Mouse (Mus musculus): Measurements from ENCODE around the gene Sun1. TPM values are rescaled to one million over a fixed set of nuclear protein-coding genes. Genes with fewer than 3 reads are reported as not detected.

Sun1 gene
- polyA plus RNA-seq, 1 experiment, result 65.3 TPM

GRCm38 (mm10) chr5:139220006-139220515 lies 19.6 kb downstream of the Sun1 start:
- H3K27me3 ChIP-seq (ENCODE audit: control insufficient read depth, insufficient read depth, low read length), result no peaks in the 10 kb centered on the region
- H3K4me3 ChIP-seq (replicated peaks; ENCODE audit: insufficient read depth, low read depth, low read length), result no peak overlapping the region
- no peak overlapping the region for H3K27ac ChIP-seq (ENCODE audit: insufficient read depth, low read length)
- 73% methylated on average over 4 of the region's 4 CpGs for WGBS
- DNase-seq, result no peak
- TF ChIP-seq POLR2A (IDR thresholded peaks at IDR 0.05; ENCODE audit: borderline replicate concordance, insufficient read depth, low read length), result no peak
- TF ChIP-seq CTCF (IDR thresholded peaks at IDR 0.05; ENCODE audit: borderline replicate concordance, insufficient read depth, low read depth, low read length), result no peak
- peaks cover 6% of the 10 kb centered on the region; the same call in 1 of the 2 replicates for H3K4me1 ChIP-seq (ENCODE audit: control insufficient read depth, insufficient read depth, low read length)

- Histone ChIP-seq H3K4me1 (ENCODE audit: control insufficient read depth, insufficient read depth, low read length) (peaks cover 6% of the 10 kb centered on the region; the same call in 1 of the 2 replicates), H3K27ac (ENCODE audit: insufficient read depth, low read length) (no peak overlapping the region), H3K27me3 (ENCODE audit: control insufficient read depth, insufficient read depth, low read length) (no peaks in the 10 kb centered on the region), H3K4me3 (replicated peaks; ENCODE audit: insufficient read depth, low read depth, low read length) (no peak overlapping the region)
- no peak for TF ChIP-seq POLR2A (IDR thresholded peaks at IDR 0.05; ENCODE audit: borderline replicate concordance, insufficient read depth, low read length)
- TF ChIP-seq CTCF (IDR thresholded peaks at IDR 0.05; ENCODE audit: borderline replicate concordance, insufficient read depth, low read depth, low read length), result no peak
- DNase-seq, result no peak
- 93% methylated on average over 4 of the region's 4 CpGs for WGBS
These were observed 20.2 kb downstream of the Sun1 start for GRCm38 (mm10) chr5:139220610-139221009.

- no peak for DNase-seq
- 96% methylated on average over 10 of the region's 10 CpGs for WGBS
- Histone ChIP-seq H3K4me3 (replicated peaks; ENCODE audit: insufficient read depth, low read depth, low read length) (no peak overlapping the region), H3K27me3 (ENCODE audit: control insufficient read depth, insufficient read depth, low read length) (no peaks in the 10 kb centered on the region), H3K27ac (ENCODE audit: insufficient read depth, low read length) (no peak overlapping the region), H3K4me1 (ENCODE audit: control insufficient read depth, insufficient read depth, low read length) (no peaks in the 10 kb centered on the region)
- TF ChIP-seq CTCF (IDR thresholded peaks at IDR 0.05; ENCODE audit: borderline replicate concordance, insufficient read depth, low read depth, low read length), result no peak
- no peak for TF ChIP-seq POLR2A (IDR thresholded peaks at IDR 0.05; ENCODE audit: borderline replicate concordance, insufficient read depth, low read length)
These were observed 22.9 kb downstream of the Sun1 start for GRCm38 (mm10) chr5:139223331-139223730.

- Histone ChIP-seq H3K4me3 (replicated peaks; ENCODE audit: insufficient read depth, low read depth, low read length) (no peak overlapping the region), H3K27ac (ENCODE audit: insufficient read depth, low read length) (no peak overlapping the region), H3K4me1 (ENCODE audit: control insufficient read depth, insufficient read depth, low read length) (no peaks in the 10 kb centered on the region), H3K27me3 (ENCODE audit: control insufficient read depth, insufficient read depth, low read length) (no peaks in the 10 kb centered on the region)
- WGBS, result 94% methylated on average over 4 of the region's 4 CpGs
- DNase-seq, result no peak
- TF ChIP-seq POLR2A (IDR thresholded peaks at IDR 0.05; ENCODE audit: borderline replicate concordance, insufficient read depth, low read length) (no peak), CTCF (IDR thresholded peaks at IDR 0.05; ENCODE audit: borderline replicate concordance, insufficient read depth, low read depth, low read length) (no peak)
These were observed 26.8 kb downstream of the Sun1 start for GRCm38 (mm10) chr5:139227236-139227635.

- DNase-seq, result no peak
- no peak overlapping the region for H3K27ac ChIP-seq (ENCODE audit: insufficient read depth, low read length)
- H3K4me1 ChIP-seq (ENCODE audit: control insufficient read depth, insufficient read depth, low read length), result no peaks in the 10 kb centered on the region
- no peak overlapping the region for H3K4me3 ChIP-seq (replicated peaks; ENCODE audit: insufficient read depth, low read depth, low read length)
- H3K27me3 ChIP-seq (ENCODE audit: control insufficient read depth, insufficient read depth, low read length), result no peaks in the 10 kb centered on the region
- TF ChIP-seq POLR2A (IDR thresholded peaks at IDR 0.05; ENCODE audit: borderline replicate concordance, insufficient read depth, low read length) (no peak), CTCF (IDR thresholded peaks at IDR 0.05; ENCODE audit: borderline replicate concordance, insufficient read depth, low read depth, low read length) (no peak)
- 90% methylated on average over 2 of the region's 2 CpGs for WGBS
These were observed 27.2 kb downstream of the Sun1 start for GRCm38 (mm10) chr5:139227645-139228044.

GRCm38 (mm10) chr5:139228318-139228717 lies 27.9 kb downstream of the Sun1 start:
- 59% methylated on average over 3 of the region's 3 CpGs for WGBS
- no peak for DNase-seq
- Histone ChIP-seq H3K4me1 (ENCODE audit: control insufficient read depth, insufficient read depth, low read length) (no peaks in the 10 kb centered on the region), H3K27ac (ENCODE audit: insufficient read depth, low read length) (no peak overlapping the region), H3K4me3 (replicated peaks; ENCODE audit: insufficient read depth, low read depth, low read length) (no peak overlapping the region), H3K27me3 (ENCODE audit: control insufficient read depth, insufficient read depth, low read length) (no peaks in the 10 kb centered on the region)
- TF ChIP-seq CTCF (IDR thresholded peaks at IDR 0.05; ENCODE audit: borderline replicate concordance, insufficient read depth, low read depth, low read length) (no peak), POLR2A (IDR thresholded peaks at IDR 0.05; ENCODE audit: borderline replicate concordance, insufficient read depth, low read length) (no peak)

GRCm38 (mm10) chr5:139229716-139230115 lies 29.3 kb downstream of the Sun1 start:
- 97% methylated on average over 3 of the region's 3 CpGs for WGBS
- Histone ChIP-seq H3K27ac (ENCODE audit: insufficient read depth, low read length) (no peak overlapping the region), H3K27me3 (ENCODE audit: control insufficient read depth, insufficient read depth, low read length) (no peaks in the 10 kb centered on the region), H3K4me1 (ENCODE audit: control insufficient read depth, insufficient read depth, low read length) (no peaks in the 10 kb centered on the region), H3K4me3 (replicated peaks; ENCODE audit: insufficient read depth, low read depth, low read length) (no peak overlapping the region)
- TF ChIP-seq POLR2A (IDR thresholded peaks at IDR 0.05; ENCODE audit: borderline replicate concordance, insufficient read depth, low read length), result no peak
- no peak for TF ChIP-seq CTCF (IDR thresholded peaks at IDR 0.05; ENCODE audit: borderline replicate concordance, insufficient read depth, low read depth, low read length)
- DNase-seq, result no peak

GRCm38 (mm10) chr5:139232083-139232482 lies 31.6 kb downstream of the Sun1 start:
- no peak for DNase-seq
- Histone ChIP-seq H3K27me3 (ENCODE audit: control insufficient read depth, insufficient read depth, low read length) (no peaks in the 10 kb centered on the region), H3K4me1 (ENCODE audit: control insufficient read depth, insufficient read depth, low read length) (no peaks in the 10 kb centered on the region), H3K4me3 (replicated peaks; ENCODE audit: insufficient read depth, low read depth, low read length) (no peak overlapping the region), H3K27ac (ENCODE audit: insufficient read depth, low read length) (no peak overlapping the region)
- TF ChIP-seq CTCF (IDR thresholded peaks at IDR 0.05; ENCODE audit: borderline replicate concordance, insufficient read depth, low read depth, low read length) (no peak), POLR2A (IDR thresholded peaks at IDR 0.05; ENCODE audit: borderline replicate concordance, insufficient read depth, low read length) (no peak)
- 53% methylated on average over 3 of the region's 3 CpGs for WGBS

All from cerebellum, adult 2 months (tissue).